Mouse (Mus musculus): Measurements from ENCODE around the gene Arf6. TPM values are rescaled to one million over a fixed set of nuclear protein-coding genes. Genes with fewer than 3 reads are reported as not detected.

The Arf6 gene
- polyA plus RNA-seq, 2 experiments = 35.7 to 45.8 TPM

GRCm38 (mm10) chr12:69400367-69400766 is 28.4 kb downstream of the Arf6 start:
- Histone ChIP-seq H3K4me3 (ENCODE audit: insufficient read depth in 1 of 2, low read depth in 2 of 2, low read length in 2 of 2) (no peak overlapping the region), H3K27ac (no peak overlapping the region), H3K4me2 (ENCODE audit: low read depth) (no peak overlapping the region), H3K4me1 (replicated peaks; ENCODE audit: control insufficient read depth in 2 of 2, insufficient read depth in 2 of 2, low read length in 1 of 2) (0 out of 4 replicates have a peak, but pooled peaks cover 0 to 2% of the 10 kb centered on the region in 2 experiments), H3K9me3 (ENCODE audit: control insufficient read depth, low read length) (no peaks in the 10 kb centered on the region), H3K36me3 (replicated peaks; ENCODE audit: control insufficient read depth, insufficient read depth, low read depth) (no peaks in the 10 kb centered on the region), H3K27me3 (ENCODE audit: control insufficient read depth, insufficient read depth, low read length) (no peaks in the 10 kb centered on the region), H3K9ac (replicated peaks) (no peak overlapping the region)
- TF ChIP-seq CTCF (IDR thresholded peaks at IDR 0.05; ENCODE audit: low read depth) (no peak), EP300 (IDR thresholded peaks at IDR 0.05; ENCODE audit: low read depth) (no peak)
- ATAC-seq (ENCODE audit: insufficient read depth) (no peak), DNase-seq (ENCODE audit: low read depth in 3 of 3, low spot score in 3 of 3) (no peak)
- whole genome bisulfite sequencing (ENCODE audit: insufficient replicate concordance) = 52% methylated on average over 4 of the region's 4 CpGs

DNA sequence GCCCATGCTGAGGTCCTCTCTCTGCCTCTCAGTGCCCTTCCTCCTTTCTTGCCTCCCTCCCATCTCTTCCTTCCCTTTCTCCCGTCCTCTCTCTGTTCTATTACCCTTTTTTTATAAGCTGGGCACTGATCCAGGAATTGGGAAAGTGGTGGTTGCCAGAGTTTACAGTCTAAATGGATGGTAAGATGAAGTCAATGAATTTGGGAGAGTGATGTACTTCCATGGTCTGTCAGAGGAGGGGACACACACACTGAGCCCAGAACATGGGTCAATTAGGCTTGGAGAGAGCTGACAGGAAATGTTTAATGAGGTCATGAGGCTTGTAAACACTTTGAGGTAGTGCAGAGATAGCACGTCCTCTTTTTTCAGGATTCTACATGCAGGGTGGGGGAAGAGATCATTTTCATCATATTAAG is 28.9 kb downstream of the Arf6 start:
- Histone ChIP-seq H3K27me3 (ENCODE audit: control insufficient read depth, insufficient read depth, low read length) (no peaks in the 10 kb centered on the region), H3K36me3 (replicated peaks; ENCODE audit: control insufficient read depth, insufficient read depth, low read depth) (no peaks in the 10 kb centered on the region), H3K9me3 (ENCODE audit: control insufficient read depth, low read length) (no peaks in the 10 kb centered on the region), H3K4me1 (replicated peaks; ENCODE audit: control insufficient read depth in 2 of 2, insufficient read depth in 2 of 2, low read length in 1 of 2) (0 out of 4 replicates have a peak, but pooled peaks cover 0 to 2% of the 10 kb centered on the region in 2 experiments), H3K4me3 (ENCODE audit: insufficient read depth in 1 of 2, low read depth in 2 of 2, low read length in 2 of 2) (no peak overlapping the region), H3K27ac (no peak overlapping the region), H3K9ac (replicated peaks) (no peak overlapping the region), H3K4me2 (ENCODE audit: low read depth) (no peak overlapping the region)
- ATAC-seq (ENCODE audit: insufficient read depth) = no peak
- 11% methylated on average over 2 of the region's 2 CpGs for WGBS (ENCODE audit: insufficient replicate concordance)
- TF ChIP-seq CTCF (IDR thresholded peaks at IDR 0.05; ENCODE audit: low read depth) (no peak), EP300 (IDR thresholded peaks at IDR 0.05; ENCODE audit: low read depth) (no peak)
- DNase-seq (ENCODE audit: low read depth in 3 of 3, low spot score in 3 of 3) = no peak

DNA sequence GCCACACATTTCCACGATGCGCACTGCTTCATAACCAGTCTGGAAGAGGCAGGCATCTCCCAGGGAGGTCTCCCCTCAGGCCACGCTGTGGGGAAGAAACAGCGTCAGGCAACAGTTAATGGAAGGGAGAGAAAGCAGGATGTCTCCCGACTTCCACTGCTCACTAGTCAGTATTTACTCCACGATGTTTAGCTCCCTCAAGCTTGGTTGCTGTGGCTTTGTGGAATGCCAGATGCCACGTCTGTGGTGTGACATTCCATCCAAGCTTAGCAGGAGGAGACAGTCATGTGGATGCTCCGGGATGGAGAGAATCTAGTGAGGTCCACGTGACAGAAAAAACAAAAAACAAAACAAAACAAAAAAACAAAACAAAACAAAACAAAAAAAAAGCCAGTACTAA is 30.1 kb downstream of the Arf6 start:
- Histone ChIP-seq H3K4me3 (ENCODE audit: insufficient read depth in 1 of 2, low read depth in 2 of 2, low read length in 2 of 2) (no peak overlapping the region), H3K4me2 (ENCODE audit: low read depth) (no peak overlapping the region), H3K9me3 (ENCODE audit: control insufficient read depth, low read length) (no peaks in the 10 kb centered on the region), H3K27ac (no peak overlapping the region), H3K4me1 (replicated peaks; ENCODE audit: control insufficient read depth in 2 of 2, insufficient read depth in 2 of 2, low read length in 1 of 2) (0 out of 4 replicates have a peak, but pooled peaks cover 0 to 2% of the 10 kb centered on the region in 2 experiments), H3K9ac (replicated peaks) (no peak overlapping the region), H3K36me3 (replicated peaks; ENCODE audit: control insufficient read depth, insufficient read depth, low read depth) (no peaks in the 10 kb centered on the region), H3K27me3 (ENCODE audit: control insufficient read depth, insufficient read depth, low read length) (no peaks in the 10 kb centered on the region)
- TF ChIP-seq EP300 (IDR thresholded peaks at IDR 0.05; ENCODE audit: low read depth) = no peak
- TF ChIP-seq CTCF (IDR thresholded peaks at IDR 0.05; ENCODE audit: low read depth) = no peak
- 57% methylated on average over 9 of the region's 9 CpGs for WGBS (ENCODE audit: insufficient replicate concordance)
- no peak for DNase-seq (ENCODE audit: low read depth in 3 of 3, low spot score in 3 of 3)
- ATAC-seq (ENCODE audit: insufficient read depth) = no peak

DNA sequence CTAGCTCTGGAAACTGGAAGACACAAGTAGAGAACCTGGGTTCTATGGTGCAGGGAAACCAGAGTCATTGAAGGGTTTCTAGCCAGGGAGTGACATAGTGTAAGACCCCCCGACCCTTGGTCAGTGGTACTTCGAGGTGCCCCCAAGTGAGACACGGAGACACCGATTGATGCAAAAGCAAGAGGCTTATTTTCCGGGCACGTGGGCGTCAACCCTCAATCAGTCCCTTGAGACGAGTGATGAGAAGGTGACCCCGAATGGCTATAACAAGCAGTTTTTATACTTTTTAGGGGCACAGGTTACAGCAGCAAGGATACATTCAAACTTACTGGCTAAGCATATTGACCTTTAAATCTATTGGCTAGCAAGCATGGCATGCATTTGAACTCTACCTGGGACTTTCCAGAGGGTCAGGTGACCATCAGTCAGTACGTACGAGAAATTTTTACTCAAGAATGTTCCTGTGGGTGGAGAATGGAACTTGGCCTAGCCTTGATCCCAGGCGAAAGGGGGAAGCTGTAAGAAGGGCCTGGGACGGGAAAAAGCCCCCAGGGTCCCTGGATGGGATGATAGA is 30.7 kb downstream of the Arf6 start:
- H3K36me3 ChIP-seq (replicated peaks; ENCODE audit: control insufficient read depth, insufficient read depth, low read depth) = no peaks in the 10 kb centered on the region
- DNase-seq (ENCODE audit: low read depth in 3 of 3, low spot score in 3 of 3) (no peak), ATAC-seq (ENCODE audit: insufficient read depth) (no peak)
- H3K9ac ChIP-seq (replicated peaks) = no peak overlapping the region
- H3K4me1 ChIP-seq (replicated peaks; ENCODE audit: control insufficient read depth in 2 of 2, insufficient read depth in 2 of 2, low read length in 1 of 2) = 0 out of 4 replicates have a peak, but pooled peaks cover 0 to 2% of the 10 kb centered on the region in 2 experiments
- no peak overlapping the region for H3K27ac ChIP-seq
- no peaks in the 10 kb centered on the region for H3K27me3 ChIP-seq (ENCODE audit: control insufficient read depth, insufficient read depth, low read length)
- H3K4me3 ChIP-seq (ENCODE audit: insufficient read depth in 1 of 2, low read depth in 2 of 2, low read length in 2 of 2) = no peak overlapping the region
- TF ChIP-seq EP300 (IDR thresholded peaks at IDR 0.05; ENCODE audit: low read depth) = no peak
- no peak for TF ChIP-seq CTCF (IDR thresholded peaks at IDR 0.05; ENCODE audit: low read depth)
- no peak overlapping the region for H3K4me2 ChIP-seq (ENCODE audit: low read depth)
- 70% methylated on average over 13 of the region's 13 CpGs for WGBS (ENCODE audit: insufficient replicate concordance)
- no peaks in the 10 kb centered on the region for H3K9me3 ChIP-seq (ENCODE audit: control insufficient read depth, low read length)

DNA sequence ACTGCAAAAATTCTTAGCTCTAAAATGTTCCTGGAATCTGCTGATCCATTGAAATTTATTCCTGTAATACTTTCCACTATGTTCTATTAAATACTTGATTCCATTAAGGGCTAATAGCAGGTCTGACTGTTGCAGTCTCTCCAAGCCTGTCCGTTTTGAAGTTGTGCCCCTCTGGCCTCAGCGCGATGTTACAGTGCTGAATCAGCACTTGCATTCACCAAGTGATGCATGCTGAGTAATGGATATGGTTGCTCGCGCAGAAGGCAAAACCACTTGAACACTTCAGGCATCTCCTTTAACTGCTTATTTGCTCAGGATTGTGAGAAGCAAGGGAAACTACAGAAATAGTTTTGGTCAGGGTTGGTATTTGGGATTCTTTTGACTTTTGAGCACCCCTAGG is 38.8 kb downstream of the Arf6 start:
- H3K27me3 ChIP-seq (ENCODE audit: control insufficient read depth, insufficient read depth, low read length) = no peaks in the 10 kb centered on the region
- ATAC-seq (ENCODE audit: insufficient read depth) (no peak), DNase-seq (ENCODE audit: low read depth in 3 of 3, low spot score in 3 of 3) (no peak)
- no peaks in the 10 kb centered on the region; a peak in 1 of 4 replicates for H3K4me1 ChIP-seq (replicated peaks; ENCODE audit: control insufficient read depth in 2 of 2, insufficient read depth in 2 of 2, low read length in 1 of 2)
- no peak for TF ChIP-seq EP300 (IDR thresholded peaks at IDR 0.05; ENCODE audit: low read depth)
- no peak for TF ChIP-seq CTCF (IDR thresholded peaks at IDR 0.05; ENCODE audit: low read depth)
- no peaks in the 10 kb centered on the region for H3K9me3 ChIP-seq (ENCODE audit: control insufficient read depth, low read length)
- WGBS (ENCODE audit: insufficient replicate concordance) = 73% methylated on average over 5 of the region's 5 CpGs
- H3K4me2 ChIP-seq (ENCODE audit: low read depth) = no peak overlapping the region
- H3K27ac ChIP-seq = no peak overlapping the region
- no peak overlapping the region for H3K4me3 ChIP-seq (ENCODE audit: insufficient read depth in 1 of 2, low read depth in 2 of 2, low read length in 2 of 2)
- H3K36me3 ChIP-seq (replicated peaks; ENCODE audit: control insufficient read depth, insufficient read depth, low read depth) = no peaks in the 10 kb centered on the region
- H3K9ac ChIP-seq (replicated peaks) = no peak overlapping the region

All from liver, embryonic 14.5 days (tissue).